Mouse (Mus musculus) heart, adult 11 months (tissue): ENCODE measurements around the gene Sema5a.
A peak's percentile ranks its signal among the peaks of the same experiment; 100 is the strongest.

Experiments used
- DNase-seq: peaks from one replicate; pipeline ENCODE4 v3.0.0; 2022

The Sema5a gene

GRCm38 (mm10) chr15:32254806-32255205 lies 10.2 kb downstream of the Sema5a start:
- peak; percentile 59 for DNase-seq

- DNase-seq, result peak; percentile 91
Observed at GRCm38 (mm10) chr15:32257340-32257739, 12.7 kb downstream of the Sema5a start.

- peak; percentile 91 for DNase-seq
Observed at GRCm38 (mm10) chr15:32257886-32258319, 13.3 kb downstream of the Sema5a start.

GRCm38 (mm10) chr15:32259362-32260096 lies 14.9 kb downstream of the Sema5a start:
- no peak for DNase-seq

GRCm38 (mm10) chr15:32260942-32261341 lies 16.3 kb downstream of the Sema5a start:
- DNase-seq, result no peak

GRCm38 (mm10) chr15:32263651-32264050 lies 19.0 kb downstream of the Sema5a start:
- DNase-seq, result peak; percentile 71

GRCm38 (mm10) chr15:32264822-32265377 lies 20.3 kb downstream of the Sema5a start:
- DNase-seq, result peak; percentile 91

GRCm38 (mm10) chr15:32265378-32265934 lies 20.8 kb downstream of the Sema5a start:
- peak; percentile 97 for DNase-seq

- peak; percentile 87 for DNase-seq
Observed at GRCm38 (mm10) chr15:32266122-32266820, 21.7 kb downstream of the Sema5a start.

- peak; percentile 57 for DNase-seq
Observed at GRCm38 (mm10) chr15:32270106-32270505, 25.5 kb downstream of the Sema5a start.

- DNase-seq, result peak; percentile 97
Observed at GRCm38 (mm10) chr15:32273925-32274324, 29.3 kb downstream of the Sema5a start.

- DNase-seq, result peak; percentile 36
Observed at GRCm38 (mm10) chr15:32275020-32275419, 30.4 kb downstream of the Sema5a start.

GRCm38 (mm10) chr15:32278600-32278999 lies 34.0 kb downstream of the Sema5a start:
- DNase-seq, result peak; percentile 91

GRCm38 (mm10) chr15:32281374-32281773 lies 36.8 kb downstream of the Sema5a start:
- DNase-seq, result no peak

GRCm38 (mm10) chr15:32284688-32285087 lies 40.1 kb downstream of the Sema5a start:
- DNase-seq, result peak; percentile 85

- peak; percentile 93 for DNase-seq
Observed at GRCm38 (mm10) chr15:32286296-32286695, 41.7 kb downstream of the Sema5a start.

GRCm38 (mm10) chr15:32288480-32288879 lies 43.9 kb downstream of the Sema5a start:
- DNase-seq, result peak; percentile 93

- no peak for DNase-seq
Observed at GRCm38 (mm10) chr15:32291000-32291399, 46.4 kb downstream of the Sema5a start.

GRCm38 (mm10) chr15:32296523-32296922 lies 51.9 kb downstream of the Sema5a start:
- DNase-seq, result peak; percentile 61

- DNase-seq, result peak; percentile 54
Observed at GRCm38 (mm10) chr15:32297266-32297665, 52.7 kb downstream of the Sema5a start.

- DNase-seq, result peak; percentile 79
Observed at GRCm38 (mm10) chr15:32298525-32298924, 53.9 kb downstream of the Sema5a start.

- peak; percentile 74 for DNase-seq
Observed at GRCm38 (mm10) chr15:32300991-32301390, 56.4 kb downstream of the Sema5a start.

- peak; percentile 88 for DNase-seq
Observed at GRCm38 (mm10) chr15:32306557-32307243, 62.1 kb downstream of the Sema5a start.
